ENCODE assay signal across 19 mouse cellular contexts in the genomic region with DNA sequence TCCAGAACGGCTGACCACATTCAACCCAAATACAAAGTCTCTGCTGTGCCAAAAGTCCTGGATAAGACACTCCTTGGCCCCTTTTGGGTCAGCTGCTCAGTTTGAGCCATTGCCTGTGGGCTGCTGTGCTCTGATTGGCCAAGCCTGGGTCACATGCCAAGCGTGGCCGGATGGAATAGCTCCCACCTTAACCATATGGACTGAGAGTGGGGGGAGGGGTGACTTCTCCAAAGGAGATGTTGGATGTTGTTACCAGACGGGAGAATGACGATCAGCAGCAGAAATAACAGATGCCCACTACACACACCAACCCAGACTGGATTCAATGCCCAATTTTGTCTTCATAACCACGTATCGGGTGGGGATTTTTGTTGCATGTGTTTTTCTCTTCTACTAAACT. TPM values are rescaled to one million over a fixed set of nuclear protein-coding genes. Genes with fewer than 3 reads are reported as not detected.
A peak's percentile ranks its signal among the peaks of the same experiment; 100 is the strongest.
DNase-seq lines count a peak whose midpoint lies in the region; ATAC-seq lines count a peak whose summit lies in the region.
"Had no signal": no experiment of that assay in that cellular context is flagged by ENCODE, and none has a peak within 500 bp of the region (broad histone marks: within the 10 kb centered on the region; RNA-seq: fewer than 3 reads in every experiment).

No protein-coding gene starts in this region.

- H3K4me1 ChIP-seq in kidney, embryonic 16.5 days (ENCODE audit: insufficient read depth, low read length), result no peaks in the 10 kb centered on the region
- H3K4me1 ChIP-seq in kidney, embryonic 14.5 days (ENCODE audit: control insufficient read depth, insufficient read depth, low read length), result no peaks in the 10 kb centered on the region
- H3K4me1 ChIP-seq in midbrain, embryonic 11.5 days (ENCODE audit: control insufficient read depth, insufficient read depth, low read length), result 0 out of 2 replicates have a peak, but pooled peaks cover 3% of the 10 kb centered on the region
- no peaks in the 10 kb centered on the region for H3K4me1 ChIP-seq in midbrain, embryonic 14.5 days (ENCODE audit: control insufficient read depth, insufficient read depth, low read length)
- H3K4me1 ChIP-seq in liver, embryonic 12.5 days, result no peaks in the 10 kb centered on the region
- H3K4me1 ChIP-seq: embryonic facial prominence, embryonic 12.5 days; heart, embryonic 13.5 days had no signal

- WGBS in kidney, embryonic 16.5 days, result 36% methylated on average over 7 of the region's 7 CpGs
- WGBS in kidney, embryonic 14.5 days, result 37% methylated on average over 7 of the region's 7 CpGs
- WGBS in midbrain, embryonic 11.5 days, result 51% methylated on average over 7 of the region's 7 CpGs
- whole genome bisulfite sequencing in midbrain, embryonic 14.5 days, result 53% methylated on average over 7 of the region's 7 CpGs
- WGBS in liver, embryonic 12.5 days (ENCODE audit: insufficient replicate concordance), result 39% methylated on average over 7 of the region's 7 CpGs

- no peak overlapping the region for H3K9ac ChIP-seq in kidney, embryonic 16.5 days (replicated peaks; ENCODE audit: low read length)
- H3K9ac ChIP-seq in kidney, embryonic 14.5 days (ENCODE audit: low read depth, low read length), result no peak overlapping the region
- no peak overlapping the region for H3K9ac ChIP-seq in midbrain, embryonic 11.5 days (ENCODE audit: low read length)
- no peak overlapping the region for H3K9ac ChIP-seq in midbrain, embryonic 14.5 days (replicated peaks; ENCODE audit: low read length)
- no peak overlapping the region for H3K9ac ChIP-seq in liver, embryonic 12.5 days
- H3K9ac ChIP-seq: embryonic facial prominence, embryonic 12.5 days; forebrain, postnatal 0 days; heart, embryonic 13.5 days; hindbrain, embryonic 13.5 days had no signal

- H3K27ac ChIP-seq in kidney, embryonic 16.5 days (ENCODE audit: low read length), result no peak overlapping the region
- H3K27ac ChIP-seq in kidney, embryonic 14.5 days (ENCODE audit: low read depth, low read length), result no peak overlapping the region
- no peak overlapping the region for H3K27ac ChIP-seq in midbrain, embryonic 11.5 days (ENCODE audit: low read depth, low read length)
- H3K27ac ChIP-seq in midbrain, embryonic 14.5 days (replicated peaks; ENCODE audit: low read depth, low read length), result no peak overlapping the region
- no peak overlapping the region for H3K27ac ChIP-seq in liver, embryonic 12.5 days
- H3K27ac ChIP-seq: embryonic facial prominence, embryonic 12.5 days; heart, embryonic 13.5 days; hindbrain, embryonic 13.5 days; kidney, postnatal 0 days; stomach, postnatal 0 days had no signal

- no peak overlapping the region for H3K4me2 ChIP-seq in kidney, embryonic 16.5 days (replicated peaks; ENCODE audit: low read depth, low read length)
- no peak overlapping the region for H3K4me2 ChIP-seq in kidney, embryonic 14.5 days (replicated peaks; ENCODE audit: low read depth, low read length)
- H3K4me2 ChIP-seq in midbrain, embryonic 11.5 days, result no peak overlapping the region
- H3K4me2 ChIP-seq in midbrain, embryonic 14.5 days (ENCODE audit: low read length), result no peak overlapping the region
- no peak overlapping the region for H3K4me2 ChIP-seq in liver, embryonic 12.5 days
- H3K4me2 ChIP-seq: embryonic facial prominence, embryonic 12.5 days; heart, embryonic 13.5 days; hindbrain, embryonic 13.5 days had no signal

- no peak overlapping the region for H3K4me3 ChIP-seq in kidney, embryonic 16.5 days (ENCODE audit: low read length)
- no peak overlapping the region for H3K4me3 ChIP-seq in kidney, embryonic 14.5 days (ENCODE audit: low read length)
- H3K4me3 ChIP-seq in midbrain, embryonic 11.5 days (ENCODE audit: low read depth, low read length), result no peak overlapping the region
- no peak overlapping the region for H3K4me3 ChIP-seq in midbrain, embryonic 14.5 days (replicated peaks; ENCODE audit: low read depth, low read length)
- H3K4me3 ChIP-seq in liver, embryonic 12.5 days, result no peak overlapping the region
- H3K4me3 ChIP-seq: embryonic facial prominence, embryonic 12.5 days; erythroblast, embryonic 14.5 days; heart, embryonic 13.5 days; hindbrain, embryonic 13.5 days had no signal

- H3K27me3 ChIP-seq in kidney, embryonic 16.5 days (ENCODE audit: insufficient read depth, low read length), result peaks cover 58% of the 10 kb centered on the region
- peaks cover 49% of the 10 kb centered on the region for H3K27me3 ChIP-seq in kidney, embryonic 14.5 days (ENCODE audit: control insufficient read depth, insufficient read depth, low read length)
- H3K27me3 ChIP-seq in midbrain, embryonic 11.5 days (ENCODE audit: control insufficient read depth, insufficient read depth, low read length), result peaks cover 64% of the 10 kb centered on the region
- H3K27me3 ChIP-seq in midbrain, embryonic 14.5 days (ENCODE audit: control insufficient read depth, insufficient read depth, low read length), result peaks cover 65% of the 10 kb centered on the region
- H3K27me3 ChIP-seq in liver, embryonic 12.5 days (replicated peaks), result peaks cover 58% of the 10 kb centered on the region

- ATAC-seq in kidney, embryonic 16.5 days (ENCODE audit: low FRiP score, low TSS enrichment), result peak; percentile 15; the same call in 1 of the 2 replicates
- no peak for ATAC-seq in kidney, embryonic 14.5 days (ENCODE audit: low FRiP score, low TSS enrichment)
- peak; percentile 47; the same call in 1 of the 2 replicates for ATAC-seq in midbrain, embryonic 11.5 days (ENCODE audit: low FRiP score)
- no peak for ATAC-seq in midbrain, embryonic 14.5 days (ENCODE audit: low FRiP score, low TSS enrichment)
- ATAC-seq in liver, embryonic 12.5 days, result no peak
- ATAC-seq: forebrain, postnatal 0 days; intestine, embryonic 16.5 days had no signal

- DNase-seq in embryo, embryonic 11 days, result peak; percentile 29
- DNase-seq in embryo, embryonic 9.5 days (ENCODE audit: extremely low spot score), result no peak
- DNase-seq in midbrain, embryonic 11.5 days (ENCODE audit: low spot score, missing footprints), result no peak
- DNase-seq in midbrain, embryonic 14.5 days, result no peak
- DNase-seq: cerebellum, adult 9-11 months; forebrain, postnatal 0 days; lung, postnatal 10 days had no signal

- H3K36me3 ChIP-seq in kidney, embryonic 16.5 days (ENCODE audit: insufficient read depth, low read length), result no peaks in the 10 kb centered on the region
- H3K36me3 ChIP-seq in kidney, embryonic 14.5 days (ENCODE audit: control insufficient read depth, insufficient read depth, low read length), result no peaks in the 10 kb centered on the region
- H3K36me3 ChIP-seq in midbrain, embryonic 11.5 days (ENCODE audit: control insufficient read depth, insufficient read depth, low read length), result no peaks in the 10 kb centered on the region
- no peaks in the 10 kb centered on the region for H3K36me3 ChIP-seq in midbrain, embryonic 14.5 days (ENCODE audit: control insufficient read depth, insufficient read depth, low read length)
- no peaks in the 10 kb centered on the region for H3K36me3 ChIP-seq in liver, embryonic 12.5 days
- H3K36me3 ChIP-seq: embryonic facial prominence, embryonic 12.5 days; heart, embryonic 13.5 days; hindbrain, embryonic 13.5 days had no signal

- no peaks in the 10 kb centered on the region for H3K9me3 ChIP-seq in kidney, embryonic 16.5 days (ENCODE audit: low read length)
- H3K9me3 ChIP-seq in kidney, embryonic 14.5 days (ENCODE audit: control insufficient read depth, low read length), result no peaks in the 10 kb centered on the region
- H3K9me3 ChIP-seq in midbrain, embryonic 11.5 days (ENCODE audit: control insufficient read depth, low read length), result no peaks in the 10 kb centered on the region
- H3K9me3 ChIP-seq in midbrain, embryonic 14.5 days (ENCODE audit: control insufficient read depth, low read length), result no peaks in the 10 kb centered on the region
- H3K9me3 ChIP-seq in liver, embryonic 12.5 days (replicated peaks), result no peaks in the 10 kb centered on the region
- H3K9me3 ChIP-seq: embryonic facial prominence, embryonic 12.5 days; heart, embryonic 13.5 days; hindbrain, embryonic 13.5 days had no signal

RNA-seq across cellular contexts. Expression of a gene that starts 13.1 kb away (rescaled TPM):
- polyA plus RNA-seq in kidney, embryonic 16.5 days (2015; fragmentation: Nextera tagmentation; extraction: Ambion mirVana), result not detected in 2 replicates
- not detected in 2 replicates for polyA plus RNA-seq in kidney, embryonic 14.5 days (2014; fragmentation: Nextera tagmentation; extraction: Ambion mirVana)
- 3.1 and 3.8 TPM in 2 replicates for polyA plus RNA-seq in midbrain, embryonic 11.5 days (2014; fragmentation: Nextera tagmentation; extraction: Ambion mirVana)
- 0.09 TPM in 1 of 2 replicates, not detected in the other for polyA plus RNA-seq in midbrain, embryonic 14.5 days (2014; fragmentation: Nextera tagmentation; extraction: Ambion mirVana)
- 0.06 TPM in 1 of 2 replicates, not detected in the other for polyA plus RNA-seq in liver, embryonic 12.5 days (2016; fragmentation: Nextera tagmentation; extraction: Ambion mirVana)
- polyA plus RNA-seq: erythroblast, embryonic 14.5 days; intestine, embryonic 16.5 days; kidney, postnatal 0 days; liver, embryonic 16.5 days; stomach, postnatal 0 days; urinary bladder, adult 2 months had no signal

RNA-seq across cellular contexts. Expression of a gene that starts 51.0 kb away (rescaled TPM):
- polyA plus RNA-seq in kidney, embryonic 16.5 days (2015; fragmentation: Nextera tagmentation; extraction: Ambion mirVana), result 46.1 and 49.1 TPM in 2 replicates
- polyA plus RNA-seq in kidney, embryonic 14.5 days (2014; fragmentation: Nextera tagmentation; extraction: Ambion mirVana), result 41.6 and 47.4 TPM in 2 replicates
- polyA plus RNA-seq in midbrain, embryonic 11.5 days (2014; fragmentation: Nextera tagmentation; extraction: Ambion mirVana), result 25.4 and 30.0 TPM in 2 replicates
- 30.8 and 32.7 TPM in 2 replicates for polyA plus RNA-seq in midbrain, embryonic 14.5 days (2014; fragmentation: Nextera tagmentation; extraction: Ambion mirVana)
- 27.1 and 30.1 TPM in 2 replicates for polyA plus RNA-seq in liver, embryonic 12.5 days (2016; fragmentation: Nextera tagmentation; extraction: Ambion mirVana)

RNA-seq across cellular contexts. Expression of a gene that starts 51.1 kb away (rescaled TPM):
- 0.24 TPM in 1 of 2 replicates, not detected in the other for polyA plus RNA-seq in kidney, embryonic 16.5 days (2015; fragmentation: Nextera tagmentation; extraction: Ambion mirVana)
- polyA plus RNA-seq in kidney, embryonic 14.5 days (2014; fragmentation: Nextera tagmentation; extraction: Ambion mirVana), result 0.21 TPM in 1 of 2 replicates, not detected in the other
- polyA plus RNA-seq in midbrain, embryonic 11.5 days (2014; fragmentation: Nextera tagmentation; extraction: Ambion mirVana), result 0.16 TPM in 1 of 2 replicates, not detected in the other
- polyA plus RNA-seq in midbrain, embryonic 14.5 days (2014; fragmentation: Nextera tagmentation; extraction: Ambion mirVana), result 0.08 TPM in 1 of 2 replicates, not detected in the other
- 0.08 and 0.17 TPM in 2 replicates for polyA plus RNA-seq in liver, embryonic 12.5 days (2016; fragmentation: Nextera tagmentation; extraction: Ambion mirVana)
- polyA plus RNA-seq: erythroblast, embryonic 14.5 days; hindbrain, embryonic 13.5 days had no signal

Comparison
In these comparisons a context has a peak if more than half of its experiments do, and no peak if none do; other contexts are left out.
1. ATAC-seq: peak in kidney, embryonic 16.5 days (single experiment) and midbrain, embryonic 11.5 days (single experiment); none in kidney, embryonic 14.5 days (single experiment), midbrain, embryonic 14.5 days (single experiment) and liver, embryonic 12.5 days (single experiment).